Mouse (Mus musculus) testis, postnatal 10 days (tissue): ENCODE measurements at regions not wholly inside any gene's neighbourhood (a gene's known extent, or its start where the extent isn't known, plus 50 kb on each side); places are given as distances from the start of the nearest gene placed in this dataset.

ENCODE experiments used
- DNase-seq: peaks from one replicate; pipeline ENCODE4 v3.0.0; 2021; ENCODE audit warnings: low spot score

- no peak for DNase-seq
Observed at GRCm38 (mm10) chr9:23134006-23134405, 88.9 kb upstream of the Bmper start.

- no peak for DNase-seq
Observed at GRCm38 (mm10) chr9:23134421-23135118, 88.3 kb upstream of the Bmper start.

DNA sequence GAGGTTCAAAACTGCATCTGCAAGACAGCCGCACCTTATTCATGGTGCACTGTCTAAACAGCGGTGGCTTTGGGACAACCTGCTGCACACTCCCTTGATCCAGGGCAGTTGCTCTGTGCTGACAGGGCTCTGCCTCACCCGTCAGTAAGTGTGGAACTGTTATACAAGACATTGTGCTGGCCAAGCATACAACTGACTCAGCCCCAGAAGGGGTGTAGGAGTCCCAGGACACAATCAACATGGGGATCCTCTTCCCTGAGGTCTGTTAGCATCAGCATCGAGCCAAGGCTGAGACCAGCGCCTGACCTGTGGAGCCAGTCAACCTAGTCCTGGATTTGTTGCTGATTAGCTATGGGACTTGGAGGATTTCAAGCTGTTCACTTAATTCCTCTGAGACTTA lies 86.4 kb upstream of the Bmper start:
- DNase-seq: no peak

DNA sequence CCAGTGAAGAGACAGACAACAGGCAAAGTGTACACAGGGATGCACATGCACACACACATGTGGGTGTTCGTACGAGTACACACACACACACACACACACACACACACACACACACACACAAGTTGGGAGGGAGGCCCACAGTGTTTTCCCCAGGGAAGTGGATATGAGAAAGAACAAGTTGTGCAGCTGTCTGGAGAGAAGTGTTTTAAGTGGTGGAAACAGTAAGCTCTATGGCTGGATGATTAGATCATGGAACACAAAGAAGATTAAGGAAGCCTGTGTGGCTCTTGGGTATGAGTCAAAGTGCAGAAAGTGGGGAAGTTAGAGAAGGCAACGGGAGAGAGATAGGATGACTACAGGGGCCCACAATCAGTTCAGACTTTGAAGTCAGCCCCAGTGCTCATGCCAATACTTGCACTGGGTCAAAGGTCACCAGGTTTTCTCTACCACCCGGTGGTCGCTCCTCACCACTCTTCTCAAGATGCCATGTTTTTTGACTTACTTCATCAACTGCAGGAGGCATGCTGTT lies 85.1 kb upstream of the Bmper start:
- DNase-seq: no peak

DNA sequence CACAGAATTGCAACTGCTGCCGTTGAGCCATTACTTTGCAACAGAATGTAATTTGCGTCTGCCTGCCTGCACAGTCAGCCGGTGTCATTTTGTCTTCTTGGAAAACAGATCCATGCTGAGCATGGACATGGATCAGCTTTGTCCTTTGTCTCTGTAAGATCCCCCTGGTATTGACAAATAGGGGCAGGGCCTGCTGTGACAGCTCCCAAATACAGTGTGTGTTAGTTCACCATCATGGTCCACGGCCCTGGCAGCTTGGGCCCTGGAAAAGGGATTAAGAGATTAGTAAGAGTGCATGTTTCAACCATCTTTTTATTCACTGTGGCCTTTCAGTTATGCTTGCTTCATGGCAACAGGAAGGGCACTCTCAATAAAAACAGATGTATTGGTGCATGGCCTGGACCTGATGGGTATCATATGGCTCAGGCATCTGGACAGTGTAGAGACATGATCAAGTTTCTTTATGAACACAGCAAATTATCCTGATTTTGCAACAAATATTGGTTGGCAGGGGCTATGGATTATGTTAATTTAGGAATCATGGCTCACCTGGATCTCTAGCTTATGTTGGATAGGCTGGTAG lies 83.2 kb upstream of the Bmper start:
- DNase-seq: no peak

GRCm38 (mm10) chr9:23144281-23144680 lies 78.6 kb upstream of the Bmper start:
- no peak for DNase-seq

GRCm38 (mm10) chr9:23150338-23150737 lies 72.5 kb upstream of the Bmper start:
- no peak for DNase-seq

GRCm38 (mm10) chr9:23150874-23151273 lies 72.0 kb upstream of the Bmper start:
- DNase-seq: no peak

GRCm38 (mm10) chr9:23151953-23152490 lies 70.9 kb upstream of the Bmper start:
- no peak for DNase-seq

DNA sequence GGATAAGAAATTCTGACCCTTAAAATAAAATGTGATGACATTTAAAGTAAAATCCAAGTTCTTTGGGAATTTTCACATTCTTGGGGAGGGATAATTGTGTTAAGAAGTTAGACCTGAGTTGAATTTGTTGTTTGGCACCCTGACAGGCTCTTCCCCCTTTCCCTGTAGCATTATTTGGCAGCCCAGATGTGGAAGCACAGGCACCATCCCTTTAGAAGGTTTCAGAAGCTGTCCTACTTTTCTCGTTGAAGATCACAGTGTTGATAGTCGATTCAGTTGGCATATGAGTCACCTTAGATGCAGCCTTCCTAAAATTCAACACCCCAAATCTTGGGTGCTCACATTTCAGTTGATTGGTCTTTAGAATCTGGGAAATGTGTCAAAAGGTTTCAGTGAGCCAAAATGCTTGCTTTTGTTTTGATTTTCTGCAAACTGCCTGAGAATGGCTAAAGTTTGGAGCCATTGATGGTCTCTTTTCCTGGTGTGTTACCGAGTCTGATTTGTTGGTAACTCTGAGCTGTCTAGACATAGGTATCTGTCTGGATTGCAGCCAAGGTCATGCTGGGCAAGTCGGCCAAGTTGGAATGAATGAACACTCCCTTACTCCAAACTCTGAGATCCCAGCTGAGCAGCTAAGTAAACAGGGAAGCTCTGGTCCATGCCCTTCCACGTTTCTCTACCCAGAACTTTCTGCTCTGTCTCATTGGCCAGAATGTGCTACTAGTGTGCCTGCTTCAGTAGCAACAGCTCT lies 65.9 kb upstream of the Bmper start:
- peak; percentile 48 for DNase-seq

DNA sequence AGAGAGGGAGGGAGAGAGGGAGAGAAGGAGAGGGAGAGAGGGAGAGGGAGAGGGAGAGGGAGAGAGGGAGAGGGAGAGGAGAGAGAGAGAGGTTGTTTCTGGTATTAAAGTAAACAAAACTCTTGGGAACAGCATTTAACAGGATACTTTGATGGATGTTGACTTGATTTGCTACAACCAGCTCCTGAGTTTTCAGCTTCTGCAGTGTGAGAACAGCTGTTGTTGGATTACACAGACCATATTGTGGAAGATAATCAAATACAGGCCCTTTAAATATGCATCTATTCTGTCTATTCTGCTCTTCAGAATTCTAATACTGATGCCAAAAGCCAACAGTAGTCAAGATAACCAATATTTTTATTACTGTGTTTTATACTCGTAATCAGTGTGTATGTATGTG lies 64.4 kb upstream of the Bmper start:
- DNase-seq: no peak

- DNase-seq: no peak
Observed at GRCm38 (mm10) chr9:23161346-23161745, 61.5 kb upstream of the Bmper start.

DNA sequence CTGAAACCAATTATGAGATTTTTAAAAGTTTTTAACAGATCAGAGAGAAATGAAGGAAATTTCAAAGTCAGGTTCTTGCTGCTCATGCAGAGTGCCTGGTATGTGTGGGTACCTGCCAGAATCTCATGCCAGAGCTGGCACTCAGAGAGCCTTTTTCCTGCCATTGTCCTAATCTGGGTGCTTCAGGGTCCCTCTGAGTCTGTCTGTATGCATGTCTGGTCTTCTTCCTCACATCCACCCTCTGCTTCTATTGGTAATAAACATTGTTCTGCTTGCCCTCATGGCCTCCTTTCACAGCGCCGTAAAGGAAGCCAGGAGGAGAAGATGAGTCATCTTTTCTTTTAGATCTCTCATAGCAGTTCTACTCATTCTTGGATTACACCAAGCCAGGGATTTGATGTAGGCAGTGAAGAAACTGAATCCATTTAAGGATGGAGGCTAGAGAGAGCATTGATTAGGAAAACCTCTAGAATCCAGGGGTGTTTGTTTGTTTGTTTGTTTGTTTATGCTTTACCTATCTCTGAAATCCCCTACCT lies 55.8 kb upstream of the Bmper start:
- DNase-seq: no peak

GRCm38 (mm10) chr9:23167716-23168115 lies 55.2 kb upstream of the Bmper start:
- DNase-seq: no peak

- no peak for DNase-seq
Observed at GRCm38 (mm10) chr9:23168149-23168548, 54.7 kb upstream of the Bmper start.

- no peak for DNase-seq
Observed at GRCm38 (mm10) chr9:23171361-23171760, 51.5 kb upstream of the Bmper start.
